In genomic region chr19:38034696-38035095, GRCm38 (mm10) we compare ENCODE assay signal across 29 mouse cellular contexts. TPM values are rescaled to one million over a fixed set of nuclear protein-coding genes. Genes with fewer than 3 reads are reported as not detected.
DNase-seq lines count a peak whose midpoint lies in the region; ATAC-seq and TF ChIP-seq lines count a peak whose summit lies in the region.
"Had no signal": no experiment of that assay in that cellular context is flagged by ENCODE, and none has a peak within 500 bp of the region (broad histone marks: within the 10 kb centered on the region; RNA-seq: fewer than 3 reads in every experiment).

No protein-coding gene starts in this region.

- no peaks in the 10 kb centered on the region for H3K9me3 ChIP-seq in lung, postnatal 0 days (ENCODE audit: low read length)
- H3K9me3 ChIP-seq: embryonic facial prominence, embryonic 10.5 days; embryonic facial prominence, embryonic 13.5 days; forebrain, embryonic 12.5 days; forebrain, embryonic 15.5 days; heart, embryonic 12.5 days; heart, embryonic 15.5 days; hindbrain, embryonic 10.5 days; hindbrain, embryonic 13.5 days; intestine, embryonic 15.5 days had no signal

- TF ChIP-seq POLR2A in lung, adult 2 months (IDR thresholded peaks at IDR 0.05; ENCODE audit: borderline replicate concordance, extremely low read depth, low read depth, low read length) = no peak

- H3K36me3 ChIP-seq in lung, postnatal 0 days (ENCODE audit: insufficient read depth, low read length) = no peaks in the 10 kb centered on the region
- H3K36me3 ChIP-seq: embryonic facial prominence, embryonic 10.5 days; embryonic facial prominence, embryonic 13.5 days; forebrain, embryonic 12.5 days; forebrain, embryonic 15.5 days; heart, embryonic 12.5 days; heart, embryonic 15.5 days; hindbrain, embryonic 10.5 days; hindbrain, embryonic 13.5 days; intestine, embryonic 15.5 days had no signal

- peak; percentile 55 for DNase-seq in adrenal gland, adult 2 months
- no peak for DNase-seq in adrenal gland, adult 18-20 months (ENCODE audit: low spot score in 2 of 2)
- DNase-seq in lung, postnatal 0 days (ENCODE audit: low spot score) = no peak
- DNase-seq in lung, adult 2 months = no peak
- peak; percentile 32 for DNase-seq in adrenal gland, postnatal 14 days
- no peak for DNase-seq in left cerebral cortex, postnatal 4 days
- DNase-seq: cerebellum, adult 11 months; cerebellum, adult 2 months; cerebellum, adult 9-11 months; cerebellum, postnatal 25 days; gastrocnemius, postnatal 25 days; heart, adult 18-20 months; heart, postnatal 10 days; heart, postnatal 36 days; kidney, adult 11 months had no signal

- WGBS in lung, postnatal 0 days = 52% methylated on average over 2 of the region's 2 CpGs
- 53% methylated on average over 2 of the region's 2 CpGs for WGBS in lung, adult 2 months

- H3K27me3 ChIP-seq in lung, postnatal 0 days (replicated peaks; ENCODE audit: insufficient read depth, low read length) = no peaks in the 10 kb centered on the region
- H3K27me3 ChIP-seq: embryonic facial prominence, embryonic 13.5 days; forebrain, embryonic 15.5 days; heart, embryonic 12.5 days; intestine, embryonic 15.5 days had no signal

- ATAC-seq in lung, postnatal 0 days = no peak
- ATAC-seq: activated CD4-positive, CD25-positive, alpha-beta regulatory T cell, adult 4 months; CD4-positive, CD25-positive, alpha-beta regulatory T cell, adult 4 months; forebrain, embryonic 15.5 days; hindbrain, embryonic 16.5 days; intestine, embryonic 15.5 days had no signal

- peaks cover 23% of the 10 kb centered on the region for H3K4me1 ChIP-seq in lung, postnatal 0 days (ENCODE audit: insufficient read depth, low read depth, low read length)
- H3K4me1 ChIP-seq in lung, adult 2 months (ENCODE audit: control insufficient read depth, insufficient read depth, low read length) = peaks cover 24% of the 10 kb centered on the region
- H3K4me1 ChIP-seq: forebrain, embryonic 12.5 days; hindbrain, embryonic 13.5 days had no signal

- H3K9ac ChIP-seq in lung, postnatal 0 days (replicated peaks; ENCODE audit: low read depth) = no peak overlapping the region
- H3K9ac ChIP-seq: embryonic facial prominence, embryonic 13.5 days; forebrain, embryonic 12.5 days; forebrain, embryonic 15.5 days; heart, embryonic 12.5 days; heart, embryonic 15.5 days; hindbrain, embryonic 13.5 days; intestine, embryonic 15.5 days had no signal

- no peak overlapping the region for H3K4me3 ChIP-seq in lung, postnatal 0 days (ENCODE audit: low read depth, low read length)
- no peak overlapping the region for H3K4me3 ChIP-seq in lung, adult 2 months (replicated peaks; ENCODE audit: extremely low read depth, low read depth, low read length)
- H3K4me3 ChIP-seq: embryonic facial prominence, embryonic 10.5 days; embryonic facial prominence, embryonic 13.5 days; erythroblast, embryonic 14.5 days; forebrain, embryonic 12.5 days; forebrain, embryonic 15.5 days; heart, embryonic 12.5 days; heart, embryonic 15.5 days; hindbrain, embryonic 10.5 days; hindbrain, embryonic 13.5 days; intestine, embryonic 15.5 days had no signal

- intact Hi-C loops in left cerebral cortex, postnatal 4 days (cut with DNase I) = no loop called here

- no peak overlapping the region for H3K4me2 ChIP-seq in lung, postnatal 0 days (replicated peaks; ENCODE audit: low read depth, low read length)
- H3K4me2 ChIP-seq: embryonic facial prominence, embryonic 13.5 days; forebrain, embryonic 12.5 days; forebrain, embryonic 15.5 days; heart, embryonic 12.5 days; heart, embryonic 15.5 days; hindbrain, embryonic 13.5 days; intestine, embryonic 15.5 days had no signal

- TF ChIP-seq EP300 in lung, postnatal 0 days (IDR thresholded peaks at IDR 0.05) = no peak

- TF ChIP-seq CTCF in lung, postnatal 0 days (IDR thresholded peaks at IDR 0.05) = no peak
- TF ChIP-seq CTCF in lung, adult 2 months (IDR thresholded peaks at IDR 0.05; ENCODE audit: insufficient read depth, low read length) = no peak

- H3K27ac ChIP-seq in lung, postnatal 0 days (ENCODE audit: low read length) = peak overlapping the region; percentile 20; the same call in 1 of the 2 replicates
- H3K27ac ChIP-seq: embryonic facial prominence, embryonic 10.5 days; embryonic facial prominence, embryonic 13.5 days; forebrain, embryonic 12.5 days; forebrain, embryonic 15.5 days; heart, embryonic 15.5 days; hindbrain, embryonic 10.5 days; hindbrain, embryonic 13.5 days; intestine, embryonic 15.5 days had no signal

RNA-seq across cellular contexts. Expression of gene Myof, which starts 8.7 kb away (rescaled TPM):
- total RNA-seq in adrenal gland, adult 2 months (2021) = 10 to 100 TPM; 26.3 to 65.2 TPM
- 3.6 and 6.6 TPM in 2 replicates for polyA plus RNA-seq in adrenal gland, adult 2 months (2012; rRNA removed)
- total RNA-seq in adrenal gland, adult 18-20 months (2021) = 10 to 100 TPM; 29.4 to 34.1 TPM
- 36.4 and 37.3 TPM in 2 replicates for polyA plus RNA-seq in lung, postnatal 0 days (2015; fragmentation: Nextera tagmentation; extraction: Ambion mirVana)
- 46.7 and 51.8 TPM in 2 replicates for polyA plus RNA-seq in lung, adult 2 months (2012; rRNA removed)
- 17.2 and 20.7 TPM in 2 replicates for total RNA-seq in adrenal gland, postnatal 14 days (2021)
- total RNA-seq in left cerebral cortex, postnatal 4 days (2021) = 1 to 10 TPM; 8.0 to 8.9 TPM
- polyA plus RNA-seq: erythroblast, embryonic 14.5 days had no signal

RNA-seq across cellular contexts. Expression of gene Cep55, which starts 20.1 kb away (rescaled TPM):
- 1 to 10 TPM in 1 of 2 experiments, under 1 TPM in 1; 0.38 to 1.6 TPM for total RNA-seq in adrenal gland, adult 2 months (2021)
- 0.12 and 0.44 TPM in 2 replicates for polyA plus RNA-seq in adrenal gland, adult 2 months (2012; rRNA removed)
- total RNA-seq in adrenal gland, adult 18-20 months (2021) = under 1 TPM; 0.35 to 0.73 TPM
- polyA plus RNA-seq in lung, postnatal 0 days (2015; fragmentation: Nextera tagmentation; extraction: Ambion mirVana) = 1.9 and 3.2 TPM in 2 replicates
- 0.38 and 0.40 TPM in 2 replicates for polyA plus RNA-seq in lung, adult 2 months (2012; rRNA removed)
- 8.1 and 8.9 TPM in 2 replicates for total RNA-seq in adrenal gland, postnatal 14 days (2021)
- total RNA-seq in left cerebral cortex, postnatal 4 days (2021) = 1 to 10 TPM; 1.8 to 3.3 TPM
- total RNA-seq: gastrocnemius, adult 8-10 months had no signal
- polyA plus RNA-seq: erythroblast, embryonic 14.5 days had no signal

Comparison
In these comparisons a context has a peak if more than half of its experiments do, and no peak if none do; other contexts are left out.
1. DNase-seq: peak in adrenal gland, adult 2 months (single experiment) and adrenal gland, postnatal 14 days (single experiment); none in adrenal gland, adult 18-20 months (0 of 2), lung, postnatal 0 days (single experiment), lung, adult 2 months (single experiment) and left cerebral cortex, postnatal 4 days (single experiment).